Mouse (Mus musculus) spleen, adult 12 weeks (tissue): ENCODE results near the gene Hps1.
A peak's percentile ranks its signal among the peaks of the same experiment; 100 is the strongest.
"Not testable (repeated sequence)": the region's sequence is repeated elsewhere in the genome, so short reads cannot be mapped to it uniquely, and the experiment has no call there.

ENCODE experiments used
- DNase-seq: peaks from one replicate; pipeline ENCODE4 v3.0.0; 2022; ENCODE audit warnings: low spot score

Hps1 gene

GRCm38 (mm10) chr19:42779531-42780155, at the start of gene Hps1:
Gene Hps1 (minus strand): TSS chr19:42779978.
- peak; percentile 83 for DNase-seq

- DNase-seq: no peak
Measured at GRCm38 (mm10) chr19:42829196-42829595, 49.4 kb upstream of the Hps1 start.

- DNase-seq: no peak
Measured at GRCm38 (mm10) chr19:42827843-42828242, 48.1 kb upstream of the Hps1 start.

GRCm38 (mm10) chr19:42820109-42820508, 40.3 kb upstream of the Hps1 start:
- DNase-seq: no peak

- DNase-seq: no peak
Measured at GRCm38 (mm10) chr19:42817761-42818160, 38.0 kb upstream of the Hps1 start.

- no peak for DNase-seq
Measured at GRCm38 (mm10) chr19:42816261-42816660, 36.5 kb upstream of the Hps1 start.

GRCm38 (mm10) chr19:42810140-42810539, 30.4 kb upstream of the Hps1 start:
- DNase-seq: no peak

GRCm38 (mm10) chr19:42809491-42809890, 29.7 kb upstream of the Hps1 start:
- no peak for DNase-seq

GRCm38 (mm10) chr19:42797866-42798265, 18.1 kb upstream of the Hps1 start:
- DNase-seq: no peak

- no peak for DNase-seq
Measured at GRCm38 (mm10) chr19:42795801-42796200, 16.0 kb upstream of the Hps1 start.

- peak; percentile 61 for DNase-seq
Measured at GRCm38 (mm10) chr19:42794914-42795613, 15.3 kb upstream of the Hps1 start.

- DNase-seq: no peak
Measured at GRCm38 (mm10) chr19:42788311-42788710, 8.5 kb upstream of the Hps1 start.

GRCm38 (mm10) chr19:42785562-42786220, 5.9 kb upstream of the Hps1 start:
- no peak for DNase-seq

- no peak for DNase-seq
Measured at GRCm38 (mm10) chr19:42785129-42785528, 5.4 kb upstream of the Hps1 start.

GRCm38 (mm10) chr19:42780156-42780538, 369 bp upstream of the Hps1 start:
- not testable (repeated sequence) for DNase-seq

- DNase-seq: peak; percentile 19
Measured at GRCm38 (mm10) chr19:42777801-42778200, 2.0 kb downstream of the Hps1 start.

- DNase-seq: no peak
Measured at GRCm38 (mm10) chr19:42776813-42777212, 3.0 kb downstream of the Hps1 start.

GRCm38 (mm10) chr19:42770141-42770872, 9.5 kb downstream of the Hps1 start:
- DNase-seq: no peak

- no peak for DNase-seq
Measured at GRCm38 (mm10) chr19:42769648-42770047, 10.1 kb downstream of the Hps1 start.

- no peak for DNase-seq
Measured at GRCm38 (mm10) chr19:42767361-42767760, 12.4 kb downstream of the Hps1 start.

GRCm38 (mm10) chr19:42764398-42764797, 15.4 kb downstream of the Hps1 start:
- no peak for DNase-seq

GRCm38 (mm10) chr19:42756671-42757070, 23.1 kb downstream of the Hps1 start:
- no peak for DNase-seq
